Mouse (Mus musculus): ENCODE data around the gene Kat6b.

DNA sequence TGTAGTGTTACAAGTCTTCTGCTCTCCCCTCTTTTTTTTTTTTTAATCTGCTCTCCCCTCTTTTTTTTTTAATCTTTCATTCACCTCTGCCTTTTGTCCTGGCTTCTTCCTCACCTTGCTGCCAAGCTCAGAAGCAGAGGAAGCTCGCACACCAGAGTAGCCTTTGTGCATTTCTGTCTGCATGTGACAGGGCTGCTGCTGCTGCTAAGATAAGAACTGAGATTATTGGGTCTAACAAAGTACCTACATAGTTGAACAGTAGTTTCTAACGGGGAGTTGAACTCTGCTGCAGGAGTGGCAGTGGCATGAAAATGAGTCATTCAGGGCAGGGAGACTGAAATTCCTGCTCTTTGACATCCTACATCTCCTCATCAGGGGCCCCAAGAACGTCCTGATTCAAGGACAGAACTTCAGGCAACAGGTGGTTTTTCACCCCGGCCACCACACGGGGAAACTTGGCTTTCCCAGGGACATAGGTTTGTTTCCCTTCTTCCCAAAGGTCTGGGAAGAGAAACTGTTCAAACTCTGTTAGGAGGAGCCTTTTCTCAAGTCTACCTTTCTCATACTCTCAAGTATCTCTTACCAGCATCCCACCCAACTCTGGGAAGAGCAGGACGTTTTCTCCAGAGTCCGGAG is 17.2 kb downstream of the Kat6b start:
- no peak for TF ChIP-seq CTCF (IDR thresholded peaks at IDR 0.05; ENCODE audit: borderline replicate concordance, insufficient read depth, low read depth, low read length)
- TF ChIP-seq POLR2A (IDR thresholded peaks at IDR 0.05; ENCODE audit: borderline replicate concordance, insufficient read depth, low read length): no peak
